Mouse (Mus musculus) kidney, embryonic 16.5 days (tissue): ENCODE results near the gene Olfr974. TPM values are rescaled to one million over a fixed set of nuclear protein-coding genes. Genes with fewer than 3 reads are reported as not detected.

Experiments
- polyA plus RNA-seq: library from polyadenylated mRNA; unstranded; fragments of >200 nt; fragmentation: Nextera tagmentation; extraction: Ambion mirVana; gene quantifications from 2 replicates; pipeline ENCODE4 v1.2.1, GENCODE M21; 2015

The Olfr974 gene
- polyA plus RNA-seq, 1 experiment from 2014 or later = not detected

Other genes with a start within 250 kb of the Olfr974 start
- not detected in 2 replicates for gene Olfr149, start 230.4 kb upstream of the Olfr974 start, polyA plus RNA-seq
- not detected in 2 replicates for gene Olfr965, start 226.1 kb upstream of the Olfr974 start, polyA plus RNA-seq
- gene Olfr150, start 206.5 kb upstream of the Olfr974 start, polyA plus RNA-seq = not detected in 2 replicates
- not detected in 2 replicates for gene Olfr967, start 191.3 kb upstream of the Olfr974 start, polyA plus RNA-seq
- not detected in 2 replicates for gene Olfr968, start 154.2 kb upstream of the Olfr974 start, polyA plus RNA-seq
- gene Olfr969, start 146.6 kb upstream of the Olfr974 start, polyA plus RNA-seq = not detected in 2 replicates
- not detected in 2 replicates for gene Olfr970, start 128.6 kb upstream of the Olfr974 start, polyA plus RNA-seq
- not detected in 2 replicates for gene Olfr971, start 100.6 kb upstream of the Olfr974 start, polyA plus RNA-seq
- not detected in 2 replicates for gene Olfr972, start 71.1 kb upstream of the Olfr974 start, polyA plus RNA-seq
- gene Olfr229, start 30.2 kb upstream of the Olfr974 start, polyA plus RNA-seq = not detected in 2 replicates
- not detected in 2 replicates for gene Olfr975, start 14.5 kb downstream of the Olfr974 start, polyA plus RNA-seq
- not detected in 2 replicates for gene Olfr976, start 23.6 kb downstream of the Olfr974 start, polyA plus RNA-seq
- not detected in 2 replicates for gene Olfr978, start 54.6 kb downstream of the Olfr974 start, polyA plus RNA-seq
- gene Olfr979, start 66.0 kb downstream of the Olfr974 start, polyA plus RNA-seq = not detected in 2 replicates
- not detected in 2 replicates for gene Olfr980, start 72.1 kb downstream of the Olfr974 start, polyA plus RNA-seq
- gene Olfr981, start 84.0 kb downstream of the Olfr974 start, polyA plus RNA-seq = not detected in 2 replicates
- not detected in 2 replicates for gene Olfr982, start 136.3 kb downstream of the Olfr974 start, polyA plus RNA-seq
- gene Olfr983, start 156.1 kb downstream of the Olfr974 start, polyA plus RNA-seq = not detected in 2 replicates
- gene Olfr984, start 176.7 kb downstream of the Olfr974 start, polyA plus RNA-seq = not detected in 2 replicates
- gene Olfr985, start 192.7 kb downstream of the Olfr974 start, polyA plus RNA-seq = not detected in 2 replicates
- gene Tmem225, start 210.6 kb downstream of the Olfr974 start, polyA plus RNA-seq = not detected in 2 replicates
- not detected in 2 replicates for gene Olfr986, start 243.4 kb downstream of the Olfr974 start, polyA plus RNA-seq